Mouse (Mus musculus) hindbrain, embryonic 13.5 days (tissue): Measurements from ENCODE around the gene Ctnna2. TPM values are rescaled to one million over a fixed set of nuclear protein-coding genes. Genes with fewer than 3 reads are reported as not detected.
A peak's percentile ranks its signal among the peaks of the same experiment; 100 is the strongest.

Source experiments
- ATAC-seq: fragments of 200-750 bp; cut with Nextera tagmentation; 2 replicates; pipeline ENCODE4 v1.8.0; 2017; ENCODE audit warnings: moderate TSS enrichment; ENCODE audit not compliant: low FRiP score
- H3K27ac ChIP-seq: fragments of 300-500 bp; sonication (generic); 2 replicates; pipeline ENCODE4 v1.5.1; 2015; ENCODE audit warnings: inconsistent platforms, mild to moderate bottlenecking, moderate library complexity
- H3K27me3 ChIP-seq: fragments of 300-500 bp; sonication (generic); 2 replicates; pipeline ENCODE4 v1.6.1; 2015; ENCODE audit warnings: mild to moderate bottlenecking, inconsistent platforms
- H3K36me3 ChIP-seq: fragments of 300-500 bp; sonication (generic); 2 replicates; pipeline ENCODE4 v1.6.1; 2015; ENCODE audit warnings: mild to moderate bottlenecking, inconsistent platforms
- H3K4me1 ChIP-seq: fragments of 300-500 bp; sonication (generic); replicated peaks from 2 replicates; pipeline ENCODE4 v1.6.1; 2015; ENCODE audit warnings: inconsistent platforms
- H3K4me2 ChIP-seq: fragments of 300-500 bp; sonication (generic); 2 replicates; pipeline ENCODE4 v1.6.1; 2015; ENCODE audit warnings: inconsistent platforms, mild to moderate bottlenecking, moderate library complexity
- H3K4me3 ChIP-seq: fragments of 300-500 bp; sonication (generic); 2 replicates; pipeline ENCODE4 v1.5.1; 2015; ENCODE audit warnings: mild to moderate bottlenecking, inconsistent platforms
- H3K9ac ChIP-seq: fragments of 300-500 bp; sonication (generic); 2 replicates; pipeline ENCODE4 v1.6.1; 2015; ENCODE audit warnings: mild to moderate bottlenecking, inconsistent platforms
- H3K9me3 ChIP-seq: fragments of 300-500 bp; sonication (generic); 2 replicates; pipeline ENCODE4 v1.6.1; 2016; ENCODE audit warnings: inconsistent platforms
- WGBS: fragments of 180-500 bp; shearing (Covaris S2); methylation state at CpG from one replicate; pipeline ENCODE4 v1.1.7; 2015; 5-methylcytosine and 5-hydroxymethylcytosine counted together
- polyA plus RNA-seq: library from polyadenylated mRNA; unstranded; fragments of >200 nt; fragmentation: Nextera tagmentation; extraction: Ambion mirVana; gene quantifications from 2 replicates; pipeline ENCODE4 v1.2.1, GENCODE M21; 2015

The Ctnna2 gene
- polyA plus RNA-seq, 1 experiment from 2014 or later, result 136 TPM

DNA sequence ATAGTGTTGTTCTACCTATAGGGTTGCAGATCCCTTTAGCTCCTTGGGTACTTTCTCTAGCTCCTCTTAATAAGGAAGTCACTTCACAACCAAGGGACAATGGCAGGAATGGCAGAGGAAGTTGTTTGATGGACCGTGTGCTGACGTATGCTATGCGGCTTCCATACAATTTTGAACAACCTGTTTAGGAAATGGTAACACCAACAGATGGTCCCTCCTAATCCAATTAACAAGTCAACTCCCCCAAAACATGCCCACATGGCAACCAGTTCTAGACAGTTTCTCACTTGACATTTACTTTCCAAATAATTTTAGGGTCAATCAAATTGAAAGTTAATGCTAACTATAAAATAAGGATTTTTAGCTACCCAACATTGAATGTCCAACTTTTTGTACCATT, 176.9 kb downstream of the Ctnna2 start:
- no peak overlapping the region for H3K4me3 ChIP-seq
- 0 out of 2 replicates have a peak, but pooled peaks cover 3% of the 10 kb centered on the region for H3K4me1 ChIP-seq
- no peaks in the 10 kb centered on the region for H3K27me3 ChIP-seq
- no peak overlapping the region for H3K27ac ChIP-seq
- H3K9me3 ChIP-seq, result no peaks in the 10 kb centered on the region
- no peak for ATAC-seq
- no peaks in the 10 kb centered on the region for H3K36me3 ChIP-seq
- 86% methylated on average over 3 of the region's 3 CpGs for WGBS
- no peak overlapping the region for H3K9ac ChIP-seq
- H3K4me2 ChIP-seq, result no peak overlapping the region

DNA sequence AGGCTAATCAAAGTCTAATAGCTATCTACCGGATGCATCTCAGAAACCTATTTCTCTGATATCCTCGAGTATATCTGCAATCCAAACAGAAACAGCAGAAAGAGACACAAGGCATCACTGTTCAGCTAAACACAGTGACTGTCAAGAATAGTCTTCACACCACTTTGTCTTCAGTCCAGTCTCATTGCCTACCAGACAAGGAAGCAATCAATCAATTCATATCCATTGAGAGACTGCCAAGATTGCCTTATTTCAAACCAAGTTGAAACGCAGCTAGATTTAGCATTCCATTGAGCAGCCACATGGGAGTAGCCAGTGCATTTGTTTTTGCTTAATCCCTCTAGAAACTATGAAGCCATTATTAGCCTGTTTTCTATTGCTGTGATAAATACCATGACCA, 196.2 kb downstream of the Ctnna2 start:
- H3K36me3 ChIP-seq, result no peaks in the 10 kb centered on the region
- no peak overlapping the region for H3K9ac ChIP-seq
- H3K4me3 ChIP-seq, result no peak overlapping the region
- no peaks in the 10 kb centered on the region for H3K9me3 ChIP-seq
- peaks cover 7% of the 10 kb centered on the region for H3K4me1 ChIP-seq
- H3K4me2 ChIP-seq, result no peak overlapping the region
- WGBS, result 36% methylated on average over 3 of the region's 3 CpGs
- ATAC-seq, result 0 out of 2 replicates have a peak, but pooled peaks have one; percentile 59
- 0 out of 2 replicates have a peak overlapping the region, but pooled peaks have one; percentile 44 for H3K27ac ChIP-seq
- no peaks in the 10 kb centered on the region for H3K27me3 ChIP-seq

DNA sequence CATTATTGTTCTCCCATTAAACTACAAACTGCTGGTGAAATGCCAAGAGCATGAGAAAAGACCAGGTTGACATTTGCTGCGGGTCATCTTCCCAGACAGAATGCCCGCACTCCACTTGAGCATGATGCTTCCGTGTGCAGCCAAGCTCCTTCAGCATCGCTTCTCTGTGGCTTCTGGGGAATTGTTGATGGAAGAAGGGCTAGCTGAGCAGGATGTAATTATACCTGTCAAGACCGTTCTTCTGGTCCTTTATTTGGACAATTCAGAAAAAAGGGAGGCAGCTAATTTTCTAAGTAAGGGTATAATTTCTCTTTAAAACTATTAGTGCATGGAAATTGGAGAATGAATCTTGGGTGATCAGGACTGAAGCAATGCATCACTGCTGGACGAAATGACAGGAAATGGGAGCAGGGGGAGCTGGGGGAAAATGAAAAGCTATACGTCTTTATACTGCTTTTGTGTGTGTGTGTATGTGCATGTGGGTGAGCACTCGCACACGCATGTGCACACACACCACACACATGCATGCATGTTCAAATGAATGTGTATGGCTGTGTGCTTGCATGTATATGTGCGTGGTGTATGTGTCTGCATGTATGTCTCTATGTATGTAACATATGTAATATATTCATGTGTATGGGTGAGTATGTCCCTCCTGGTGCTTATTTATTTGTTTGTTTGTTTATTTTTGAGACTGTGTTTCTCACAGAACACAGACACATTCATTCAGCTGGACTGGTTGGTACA, 211.0 kb downstream of the Ctnna2 start:
- H3K36me3 ChIP-seq, result no peaks in the 10 kb centered on the region
- no peak overlapping the region for H3K4me2 ChIP-seq
- H3K4me3 ChIP-seq, result no peak overlapping the region
- WGBS, result 76% methylated on average over 10 of the region's 10 CpGs
- H3K9ac ChIP-seq, result no peak overlapping the region
- H3K27ac ChIP-seq, result peak overlapping the region; percentile 67
- no peaks in the 10 kb centered on the region for H3K9me3 ChIP-seq
- H3K27me3 ChIP-seq, result no peaks in the 10 kb centered on the region
- ATAC-seq, result no peak
- peaks cover 7% of the 10 kb centered on the region for H3K4me1 ChIP-seq

DNA sequence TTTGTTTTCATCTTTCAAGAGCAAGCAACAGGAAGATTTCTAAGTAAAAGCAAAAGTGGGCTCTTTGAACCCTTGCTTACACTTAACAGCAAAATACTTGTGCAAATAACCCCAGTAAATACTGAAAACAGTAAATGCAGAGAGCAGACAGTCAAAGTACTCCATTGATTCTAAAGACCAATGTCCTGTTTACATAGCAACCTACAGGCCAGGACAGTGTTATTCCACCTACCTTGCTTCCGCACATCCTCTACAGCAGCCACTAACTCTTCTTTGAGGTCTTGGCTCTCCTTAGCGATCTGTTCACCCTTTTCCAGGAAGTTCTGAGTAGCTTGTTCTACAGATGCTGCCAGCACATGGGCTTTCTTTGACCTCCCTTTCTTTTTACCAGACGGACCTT, 221.3 kb downstream of the Ctnna2 start:
- Histone ChIP-seq H3K4me2 (no peak overlapping the region), H3K9me3 (no peaks in the 10 kb centered on the region)
- WGBS, result 82% methylated on average over 3 of the region's 3 CpGs

DNA sequence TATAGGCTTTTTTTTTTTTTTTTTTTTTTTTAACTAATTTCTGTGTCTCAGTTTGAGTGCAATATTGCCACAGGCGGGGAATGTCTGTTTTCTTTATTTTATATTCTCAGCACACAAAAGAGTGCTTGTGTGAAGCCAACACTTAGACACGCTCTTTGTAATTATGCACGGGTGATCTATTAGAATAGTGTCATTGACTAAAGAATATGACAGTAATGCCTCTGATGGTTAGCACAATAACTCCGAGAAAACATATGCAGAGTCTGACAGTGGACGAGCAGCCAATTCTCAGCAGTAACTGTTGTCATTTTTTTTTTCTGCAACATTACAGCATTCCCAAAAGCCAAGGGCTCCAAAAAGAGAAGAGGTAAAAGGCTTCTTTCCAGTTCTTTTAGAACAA, 234.1 kb downstream of the Ctnna2 start:
- no peak overlapping the region for H3K4me2 ChIP-seq
- peaks cover 24% of the 10 kb centered on the region for H3K4me1 ChIP-seq
- peak; percentile 52; the same call in 1 of the 2 replicates for ATAC-seq
- H3K9ac ChIP-seq, result no peak overlapping the region
- no peak overlapping the region for H3K4me3 ChIP-seq
- no peaks in the 10 kb centered on the region for H3K9me3 ChIP-seq
- H3K27ac ChIP-seq, result peak overlapping the region; percentile 40; the same call in 1 of the 2 replicates
- WGBS, result 20% methylated on average over 5 of the region's 5 CpGs
- H3K36me3 ChIP-seq, result 0 out of 2 replicates have a peak, but pooled peaks cover 3% of the 10 kb centered on the region
- no peaks in the 10 kb centered on the region for H3K27me3 ChIP-seq

More for the DNA sequence above, 221.3 kb downstream of the Ctnna2 start:
- H3K9ac ChIP-seq, result no peak overlapping the region
- H3K27ac ChIP-seq, result no peak overlapping the region
- no peak overlapping the region for H3K4me3 ChIP-seq
- no peaks in the 10 kb centered on the region for H3K27me3 ChIP-seq
- 0 out of 2 replicates have a peak, but pooled peaks cover 2% of the 10 kb centered on the region for H3K4me1 ChIP-seq
- no peaks in the 10 kb centered on the region for H3K36me3 ChIP-seq
- no peak for ATAC-seq

DNA sequence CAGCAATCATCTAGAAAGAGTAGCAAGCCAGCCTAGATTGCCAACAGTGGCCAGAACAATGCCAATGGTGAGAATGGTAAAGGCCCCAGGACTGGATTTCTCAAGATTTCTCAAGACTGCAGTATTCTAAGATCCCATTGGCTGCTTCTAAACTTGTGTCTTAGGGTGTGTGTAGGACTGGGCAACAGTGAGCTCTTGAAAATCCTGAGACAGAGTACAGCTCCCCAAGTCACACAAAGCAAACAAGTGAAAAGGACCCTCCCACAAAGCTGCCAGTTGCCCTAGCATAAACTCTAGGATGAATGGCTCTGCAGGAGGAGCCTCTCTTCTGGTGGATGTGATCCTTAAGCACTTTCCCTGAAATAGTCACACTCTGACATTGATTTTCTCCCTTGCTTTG, 235.8 kb downstream of the Ctnna2 start:
- H3K27ac ChIP-seq, result peak overlapping the region; percentile 5; the same call in 1 of the 2 replicates
- no peak overlapping the region for H3K4me2 ChIP-seq
- H3K27me3 ChIP-seq, result no peaks in the 10 kb centered on the region
- ATAC-seq, result no peak
- peaks cover 26% of the 10 kb centered on the region for H3K4me1 ChIP-seq
- H3K36me3 ChIP-seq, result no peaks in the 10 kb centered on the region
- no peak overlapping the region for H3K9ac ChIP-seq
- no peak overlapping the region for H3K4me3 ChIP-seq
- no peaks in the 10 kb centered on the region for H3K9me3 ChIP-seq

DNA sequence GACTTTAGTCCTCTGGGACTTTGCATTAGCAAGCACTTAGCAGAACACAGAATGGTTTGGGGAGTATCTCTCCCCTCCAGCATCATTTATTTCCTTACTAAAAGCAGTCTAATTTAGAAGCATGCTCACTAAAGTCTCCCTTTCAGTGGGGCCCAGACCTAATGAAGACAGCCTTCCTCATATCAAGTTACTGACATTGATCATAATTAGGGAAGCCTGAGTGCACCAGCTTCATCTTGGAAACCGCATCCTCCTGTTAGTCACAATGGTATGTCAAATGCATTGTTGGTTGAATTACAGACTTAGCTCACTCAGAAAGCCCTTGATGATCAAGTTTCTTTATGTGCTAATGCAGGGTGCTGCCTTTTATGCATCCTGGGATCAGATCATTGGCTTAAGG, 236.5 kb downstream of the Ctnna2 start:
- H3K4me3 ChIP-seq, result no peak overlapping the region
- 28% methylated on average over 1 of the region's 1 CpGs for WGBS
- peak overlapping the region; percentile 30; the same call in 1 of the 2 replicates for H3K27ac ChIP-seq
- no peaks in the 10 kb centered on the region for H3K36me3 ChIP-seq
- no peak overlapping the region for H3K4me2 ChIP-seq
- peaks cover 26% of the 10 kb centered on the region for H3K4me1 ChIP-seq
- 0 out of 2 replicates have a peak, but pooled peaks have one; percentile 22 for ATAC-seq
- no peaks in the 10 kb centered on the region for H3K27me3 ChIP-seq
- H3K9me3 ChIP-seq, result no peaks in the 10 kb centered on the region
- no peak overlapping the region for H3K9ac ChIP-seq

DNA sequence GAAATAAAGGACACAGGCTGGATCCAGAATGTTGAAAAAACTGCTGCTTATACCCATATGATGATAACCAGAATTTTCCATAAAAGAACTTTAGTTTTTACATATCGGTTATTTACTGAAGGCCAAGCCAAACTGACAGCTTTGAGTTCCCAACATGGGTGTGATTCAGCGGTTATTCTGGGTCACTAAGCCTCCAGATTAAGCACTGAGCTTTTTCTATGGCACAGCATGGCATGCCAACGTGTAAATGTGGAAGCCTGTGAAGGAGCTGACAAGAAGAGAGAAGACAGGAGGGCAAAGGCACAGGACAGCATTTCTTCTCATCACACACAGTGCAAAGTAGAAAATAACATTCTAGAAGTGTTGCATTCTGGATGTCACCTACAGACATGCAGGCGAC, 240.9 kb downstream of the Ctnna2 start:
- H3K9me3 ChIP-seq, result no peaks in the 10 kb centered on the region
- peaks cover 16% of the 10 kb centered on the region for H3K4me1 ChIP-seq
- H3K9ac ChIP-seq, result no peak overlapping the region
- H3K4me3 ChIP-seq, result no peak overlapping the region
- no peaks in the 10 kb centered on the region for H3K27me3 ChIP-seq
- ATAC-seq, result no peak
- WGBS, result 71% methylated on average over 4 of the region's 4 CpGs
- no peaks in the 10 kb centered on the region for H3K36me3 ChIP-seq
- no peak overlapping the region for H3K4me2 ChIP-seq
- H3K27ac ChIP-seq, result no peak overlapping the region

DNA sequence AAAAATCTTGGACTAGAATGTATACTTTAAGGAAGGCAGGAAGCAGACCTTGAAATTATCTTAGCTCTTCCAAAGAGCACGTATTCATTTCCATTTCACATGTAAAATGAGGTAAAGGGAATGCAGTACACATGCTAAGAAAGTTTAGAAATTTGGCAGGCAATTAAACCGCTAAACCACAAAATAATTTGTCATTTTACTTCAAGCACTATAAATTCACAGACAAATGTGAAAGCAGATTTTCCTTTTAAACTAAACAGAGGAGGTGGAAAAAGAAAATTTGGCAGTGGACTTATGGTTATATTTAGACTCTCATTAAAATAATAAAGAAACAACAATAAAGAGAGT, 254.6 kb downstream of the Ctnna2 start:
- 85% methylated on average over 2 of the region's 2 CpGs for WGBS
- no peak overlapping the region for H3K27ac ChIP-seq
- H3K4me3 ChIP-seq, result no peak overlapping the region
- no peaks in the 10 kb centered on the region for H3K9me3 ChIP-seq
- H3K4me1 ChIP-seq, result peaks cover 6% of the 10 kb centered on the region; the same call in 1 of the 2 replicates
- no peak overlapping the region for H3K4me2 ChIP-seq
- H3K9ac ChIP-seq, result no peak overlapping the region
- H3K27me3 ChIP-seq, result no peaks in the 10 kb centered on the region
- H3K36me3 ChIP-seq, result no peaks in the 10 kb centered on the region
- ATAC-seq, result no peak

DNA sequence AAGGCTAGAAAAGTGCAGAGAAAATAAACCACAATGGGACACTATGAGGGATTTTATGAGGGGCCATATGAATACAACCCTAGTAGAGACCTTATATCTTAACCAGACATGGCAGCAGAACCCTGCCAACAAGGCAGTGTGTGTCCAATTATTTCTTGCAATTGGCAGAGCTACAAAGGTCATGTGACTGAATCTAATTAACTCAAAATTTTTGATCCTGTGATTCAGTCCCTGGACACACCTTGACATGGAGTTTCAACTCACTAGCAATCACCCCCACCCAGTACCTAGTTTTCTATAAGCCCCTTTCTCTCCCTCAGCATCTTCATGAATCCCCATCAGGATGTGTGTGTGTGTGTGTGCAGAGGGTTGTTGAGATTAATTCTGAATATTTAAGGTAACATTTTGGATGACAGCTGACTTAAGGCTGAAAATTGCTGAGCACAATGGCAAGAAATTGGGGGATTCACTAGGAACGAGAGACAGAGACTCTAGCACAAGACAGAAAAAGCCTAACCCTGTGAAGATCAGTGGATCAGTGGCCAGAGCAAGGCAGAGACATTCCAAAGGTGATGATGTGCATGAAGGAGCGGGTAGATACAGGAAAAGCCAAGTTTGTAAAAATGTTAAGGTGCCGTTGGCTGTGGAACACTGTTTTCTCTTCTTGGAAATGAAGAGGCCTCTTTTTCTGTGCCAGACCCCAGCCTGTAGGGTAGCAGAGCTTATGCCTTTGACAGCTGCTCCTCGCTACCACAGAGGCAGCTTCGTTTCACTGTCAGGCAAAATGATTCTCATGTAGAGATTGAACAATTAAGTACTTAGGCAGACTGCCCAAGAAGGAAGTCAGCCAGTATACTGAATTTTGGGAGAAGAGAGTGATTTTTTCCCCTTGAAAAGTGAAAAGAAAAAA, 255.2 kb downstream of the Ctnna2 start:
- H3K36me3 ChIP-seq, result no peaks in the 10 kb centered on the region
- no peak overlapping the region for H3K9ac ChIP-seq
- peaks cover 6% of the 10 kb centered on the region; the same call in 1 of the 2 replicates for H3K4me1 ChIP-seq
- H3K4me3 ChIP-seq, result no peak overlapping the region
- no peaks in the 10 kb centered on the region for H3K27me3 ChIP-seq
- peak overlapping the region; percentile 60 for H3K27ac ChIP-seq
- no peaks in the 10 kb centered on the region for H3K9me3 ChIP-seq
- no peak overlapping the region for H3K4me2 ChIP-seq
- WGBS, result 68% methylated on average over 5 of the region's 5 CpGs
- ATAC-seq, result 0 out of 2 replicates have a peak, but pooled peaks have one; percentile 46

DNA sequence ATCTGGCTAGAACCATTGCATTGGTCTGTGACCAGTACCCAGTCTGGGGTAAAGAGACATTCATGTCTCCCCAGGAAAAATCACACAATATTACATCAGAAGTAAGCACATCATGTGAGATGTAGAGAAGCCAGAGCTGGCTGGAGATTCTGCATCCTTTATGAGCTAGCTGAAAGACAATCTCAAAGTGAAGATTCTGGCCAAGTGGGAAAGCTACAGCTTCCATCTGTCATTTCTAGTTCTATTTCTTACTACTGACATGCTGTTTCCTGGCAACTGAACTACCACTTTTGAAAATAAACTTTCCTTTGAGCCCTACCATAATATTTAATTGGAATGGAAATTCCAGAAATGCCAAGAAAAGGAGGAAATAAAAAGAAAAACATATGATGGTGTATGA, 285.4 kb downstream of the Ctnna2 start:
- Histone ChIP-seq H3K9ac (no peak overlapping the region), H3K27me3 (no peaks in the 10 kb centered on the region), H3K27ac (no peak overlapping the region), H3K4me3 (no peak overlapping the region), H3K4me2 (no peak overlapping the region), H3K4me1 (no peaks in the 10 kb centered on the region), H3K9me3 (no peaks in the 10 kb centered on the region), H3K36me3 (no peaks in the 10 kb centered on the region)
- no peak for ATAC-seq

DNA sequence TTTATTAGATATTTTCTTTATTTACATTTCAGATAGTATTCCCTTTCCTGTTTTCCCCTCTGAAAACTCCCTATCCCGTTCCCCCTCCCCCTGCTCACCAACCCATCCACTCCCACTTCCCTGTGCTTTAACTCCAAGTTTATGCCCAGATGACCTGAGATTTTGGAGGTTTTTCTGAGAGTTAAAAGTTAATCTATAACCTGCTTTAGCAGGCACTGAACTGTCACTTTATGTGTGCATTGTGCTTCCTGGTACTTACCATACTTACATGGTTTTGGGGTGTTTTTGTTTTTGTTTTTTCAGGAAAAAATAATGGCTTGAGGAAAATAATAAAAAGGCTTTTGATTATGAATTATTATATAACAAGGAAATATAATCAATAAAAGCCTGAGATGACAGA, 292.3 kb downstream of the Ctnna2 start:
- H3K4me2 ChIP-seq, result no peak overlapping the region
- no peaks in the 10 kb centered on the region for H3K27me3 ChIP-seq
- ATAC-seq, result no peak
- H3K27ac ChIP-seq, result no peak overlapping the region
- no peaks in the 10 kb centered on the region for H3K9me3 ChIP-seq
- no peaks in the 10 kb centered on the region for H3K36me3 ChIP-seq
- WGBS, result 77% methylated on average over 1 of the region's 1 CpGs
- no peak overlapping the region for H3K4me3 ChIP-seq
- H3K4me1 ChIP-seq, result no peaks in the 10 kb centered on the region
- no peak overlapping the region for H3K9ac ChIP-seq
